Mouse (Mus musculus): ENCODE data around the gene Dppa1. TPM values are rescaled to one million over a fixed set of nuclear protein-coding genes. Genes with fewer than 3 reads are reported as not detected.

The Dppa1 gene
- polyA plus RNA-seq, 1 experiment from 2014 or later = not detected

GRCm38 (mm10) chr11:46569107-46569506, 60.0 kb downstream of the Dppa1 start:
- no peaks in the 10 kb centered on the region for H3K27me3 ChIP-seq (replicated peaks; ENCODE audit: control insufficient read depth, insufficient read depth, low read length)
- no peak for ATAC-seq
- H3K4me2 ChIP-seq (ENCODE audit: low read length) = no peak overlapping the region
- H3K36me3 ChIP-seq (ENCODE audit: control insufficient read depth, insufficient read depth, low read length) = no peaks in the 10 kb centered on the region
- H3K4me1 ChIP-seq (ENCODE audit: control insufficient read depth, insufficient read depth, low read depth, low read length) = no peaks in the 10 kb centered on the region
- H3K9ac ChIP-seq (ENCODE audit: low read depth, low read length) = no peak overlapping the region
- H3K4me3 ChIP-seq (ENCODE audit: low read length) = no peak overlapping the region
- 79% methylated on average over 1 of the region's 1 CpGs for WGBS
- H3K27ac ChIP-seq (ENCODE audit: low read depth, low read length) = no peak overlapping the region
- no peaks in the 10 kb centered on the region for H3K9me3 ChIP-seq (ENCODE audit: control insufficient read depth, low read length)

- ATAC-seq = no peak
- Histone ChIP-seq H3K4me2 (ENCODE audit: low read length) (no peak overlapping the region), H3K4me3 (ENCODE audit: low read length) (no peak overlapping the region), H3K36me3 (ENCODE audit: control insufficient read depth, insufficient read depth, low read length) (no peaks in the 10 kb centered on the region), H3K4me1 (ENCODE audit: control insufficient read depth, insufficient read depth, low read depth, low read length) (no peaks in the 10 kb centered on the region), H3K9ac (ENCODE audit: low read depth, low read length) (no peak overlapping the region), H3K27ac (ENCODE audit: low read depth, low read length) (no peak overlapping the region), H3K27me3 (replicated peaks; ENCODE audit: control insufficient read depth, insufficient read depth, low read length) (no peaks in the 10 kb centered on the region), H3K9me3 (ENCODE audit: control insufficient read depth, low read length) (no peaks in the 10 kb centered on the region)
- 96% methylated on average over 2 of the region's 2 CpGs for WGBS
Observed at GRCm38 (mm10) chr11:46565967-46566366, 63.1 kb downstream of the Dppa1 start.

GRCm38 (mm10) chr11:46564671-46565070, 64.4 kb downstream of the Dppa1 start:
- whole genome bisulfite sequencing = 91% methylated on average over 1 of the region's 1 CpGs
- no peaks in the 10 kb centered on the region for H3K4me1 ChIP-seq (ENCODE audit: control insufficient read depth, insufficient read depth, low read depth, low read length)
- no peak overlapping the region for H3K4me3 ChIP-seq (ENCODE audit: low read length)
- no peaks in the 10 kb centered on the region for H3K36me3 ChIP-seq (ENCODE audit: control insufficient read depth, insufficient read depth, low read length)
- H3K9me3 ChIP-seq (ENCODE audit: control insufficient read depth, low read length) = no peaks in the 10 kb centered on the region
- no peak overlapping the region for H3K9ac ChIP-seq (ENCODE audit: low read depth, low read length)
- ATAC-seq = no peak
- H3K27me3 ChIP-seq (replicated peaks; ENCODE audit: control insufficient read depth, insufficient read depth, low read length) = no peaks in the 10 kb centered on the region
- no peak overlapping the region for H3K4me2 ChIP-seq (ENCODE audit: low read length)
- no peak overlapping the region for H3K27ac ChIP-seq (ENCODE audit: low read depth, low read length)

- no peaks in the 10 kb centered on the region for H3K4me1 ChIP-seq (ENCODE audit: control insufficient read depth, insufficient read depth, low read depth, low read length)
- H3K9me3 ChIP-seq (ENCODE audit: control insufficient read depth, low read length) = no peaks in the 10 kb centered on the region
- ATAC-seq = no peak
- H3K27ac ChIP-seq (ENCODE audit: low read depth, low read length) = no peak overlapping the region
- H3K27me3 ChIP-seq (replicated peaks; ENCODE audit: control insufficient read depth, insufficient read depth, low read length) = no peaks in the 10 kb centered on the region
- WGBS = 78% methylated on average over 4 of the region's 4 CpGs
- no peak overlapping the region for H3K4me2 ChIP-seq (ENCODE audit: low read length)
- H3K36me3 ChIP-seq (ENCODE audit: control insufficient read depth, insufficient read depth, low read length) = no peaks in the 10 kb centered on the region
- H3K4me3 ChIP-seq (ENCODE audit: low read length) = no peak overlapping the region
- H3K9ac ChIP-seq (ENCODE audit: low read depth, low read length) = no peak overlapping the region
Observed at GRCm38 (mm10) chr11:46561096-46561495, 68.0 kb downstream of the Dppa1 start.

Other genes starting within 250 kb of the Dppa1 start
- gene Itk, start 239.7 kb downstream of the Dppa1 start, polyA plus RNA-seq (2015; fragmentation: Nextera tagmentation; extraction: Ambion mirVana) = 0.09 TPM in 1 of 2 replicates, not detected in the other
- gene Fam71b, start 232.7 kb downstream of the Dppa1 start, polyA plus RNA-seq (2015; fragmentation: Nextera tagmentation; extraction: Ambion mirVana) = not detected in 2 replicates
- gene Med7, start 192.3 kb downstream of the Dppa1 start, polyA plus RNA-seq (2015; fragmentation: Nextera tagmentation; extraction: Ambion mirVana) = 59.2 and 59.8 TPM in 2 replicates
- 0.21 and 0.32 TPM in 2 replicates for gene Havcr2, start 174.3 kb downstream of the Dppa1 start, polyA plus RNA-seq (2015; fragmentation: Nextera tagmentation; extraction: Ambion mirVana)
- not detected in 2 replicates for gene Gm12169, start 105.0 kb downstream of the Dppa1 start, polyA plus RNA-seq (2015; fragmentation: Nextera tagmentation; extraction: Ambion mirVana)
- not detected in 2 replicates for gene BC053393, start 57.7 kb downstream of the Dppa1 start, polyA plus RNA-seq (2015; fragmentation: Nextera tagmentation; extraction: Ambion mirVana)
- gene Timd2, start 77.8 kb upstream of the Dppa1 start, polyA plus RNA-seq (2015; fragmentation: Nextera tagmentation; extraction: Ambion mirVana) = not detected in 2 replicates
- not detected in 2 replicates for gene Havcr1, start 105.8 kb upstream of the Dppa1 start, polyA plus RNA-seq (2015; fragmentation: Nextera tagmentation; extraction: Ambion mirVana)
- gene Timd4, start 181.5 kb upstream of the Dppa1 start, polyA plus RNA-seq (2015; fragmentation: Nextera tagmentation; extraction: Ambion mirVana) = 0.16 TPM in 1 of 2 replicates, not detected in the other